In the genomic region with DNA sequence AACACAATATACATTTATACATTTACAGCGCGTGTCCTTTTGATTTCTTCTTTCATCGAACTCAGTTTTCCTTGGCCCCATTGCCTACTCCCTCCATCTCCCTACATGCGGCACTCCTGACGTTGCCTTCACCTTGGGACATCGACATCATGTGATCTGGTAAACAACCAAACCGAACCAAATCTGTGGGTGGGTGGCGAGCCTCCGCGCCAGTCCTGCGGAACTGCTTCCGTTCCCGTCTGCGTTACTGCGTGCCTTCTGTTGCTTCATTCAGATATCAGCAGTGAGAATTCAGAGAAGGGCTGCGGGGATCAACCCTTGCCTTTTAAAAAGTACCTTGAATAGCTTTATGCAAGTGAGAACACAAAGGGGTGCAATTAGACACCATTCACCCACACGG, we compare ENCODE assay signal across 9 mouse cellular contexts. TPM values are rescaled to one million over a fixed set of nuclear protein-coding genes. Genes with fewer than 3 reads are reported as not detected.
DNase-seq lines count a peak whose midpoint lies in the region; ATAC-seq and TF ChIP-seq lines count a peak whose summit lies in the region.
"Had no signal": no experiment of that assay in that cellular context is flagged by ENCODE, and none has a peak within 500 bp of the region (broad histone marks: within the 10 kb centered on the region; RNA-seq: fewer than 3 reads in every experiment).

No protein-coding gene starts in this region.

- peak overlapping the region; percentile 47 for H3K4me2 ChIP-seq in forebrain, postnatal 0 days (ENCODE audit: low read depth)
- H3K4me2 ChIP-seq in neural tube, embryonic 15.5 days = peak overlapping the region; percentile 59
- H3K4me2 ChIP-seq: limb, embryonic 15.5 days had no signal

- ATAC-seq in forebrain, postnatal 0 days = peak; percentile 54
- ATAC-seq in neural tube, embryonic 15.5 days (ENCODE audit: low FRiP score) = peak; percentile 56; the same call in 1 of the 2 replicates
- ATAC-seq in granulocyte monocyte progenitor cell, adult 5-6 weeks (replicated peaks; ENCODE audit: poor library complexity, severe bottlenecking) = no peak

- no peak for TF ChIP-seq CTCF in forebrain, postnatal 0 days (IDR thresholded peaks at IDR 0.05; ENCODE audit: low read depth)

- no peak overlapping the region for H3K9ac ChIP-seq in forebrain, postnatal 0 days
- H3K9ac ChIP-seq in neural tube, embryonic 15.5 days (replicated peaks) = peak overlapping the region; percentile 29; the same call in 1 of the 2 replicates
- H3K9ac ChIP-seq: limb, embryonic 15.5 days had no signal

- H3K27ac ChIP-seq in forebrain, postnatal 0 days (ENCODE audit: low read depth, low read length) = no peak overlapping the region
- H3K27ac ChIP-seq in neural tube, embryonic 15.5 days (replicated peaks) = no peak overlapping the region
- H3K27ac ChIP-seq: limb, embryonic 15.5 days had no signal

- no peaks in the 10 kb centered on the region for H3K27me3 ChIP-seq in forebrain, postnatal 0 days (ENCODE audit: insufficient read depth, low read length)
- no peaks in the 10 kb centered on the region for H3K27me3 ChIP-seq in neural tube, embryonic 15.5 days (replicated peaks)
- H3K27me3 ChIP-seq: limb, embryonic 15.5 days had no signal

- H3K4me1 ChIP-seq in forebrain, postnatal 0 days (ENCODE audit: insufficient read depth) = no peaks in the 10 kb centered on the region
- peaks cover 12% of the 10 kb centered on the region for H3K4me1 ChIP-seq in neural tube, embryonic 15.5 days

- H3K4me3 ChIP-seq in forebrain, postnatal 0 days (ENCODE audit: low read depth, low read length) = peak overlapping the region; percentile 26
- H3K4me3 ChIP-seq in neural tube, embryonic 15.5 days (replicated peaks) = peak overlapping the region; percentile 33
- H3K4me3 ChIP-seq: limb, embryonic 15.5 days had no signal

- H3K9me3 ChIP-seq in forebrain, postnatal 0 days (ENCODE audit: low read length) = no peaks in the 10 kb centered on the region
- H3K9me3 ChIP-seq in neural tube, embryonic 15.5 days (replicated peaks) = no peaks in the 10 kb centered on the region
- H3K9me3 ChIP-seq: limb, embryonic 15.5 days had no signal

- H3K36me3 ChIP-seq in forebrain, postnatal 0 days (ENCODE audit: insufficient read depth) = no peaks in the 10 kb centered on the region
- no peaks in the 10 kb centered on the region for H3K36me3 ChIP-seq in neural tube, embryonic 15.5 days
- H3K36me3 ChIP-seq: limb, embryonic 15.5 days had no signal

- peak; percentile 29 to 40 for DNase-seq in left cerebral cortex, adult 18-20 months (ENCODE audit: low spot score in 2 of 2)
- DNase-seq in left cerebral cortex, adult 11 months (ENCODE audit: low spot score) = no peak
- peak; percentile 34 for DNase-seq in forebrain, postnatal 0 days
- DNase-seq in layer of hippocampus, adult 8-10 months (ENCODE audit: low spot score in 2 of 2) = peak; percentile 46 to 56
- DNase-seq in ovary, postnatal 14 days (ENCODE audit: low spot score) = no peak

- WGBS in forebrain, postnatal 0 days = 30% methylated on average over 17 of the region's 17 CpGs
- 19% methylated on average over 17 of the region's 17 CpGs for WGBS in neural tube, embryonic 15.5 days

RNA-seq across cellular contexts. Expression of gene Ankrd1, which starts 7.9 kb away (rescaled TPM):
- total RNA-seq in left cerebral cortex, adult 18-20 months (2021) = not detected
- 0.08 and 0.29 TPM in 2 replicates for total RNA-seq in forebrain, postnatal 0 days (2014; rRNA removed)
- 0.08 TPM in 1 of 2 replicates, not detected in the other for polyA plus RNA-seq in forebrain, postnatal 0 days (2015; fragmentation: Nextera tagmentation; extraction: Ambion mirVana)
- total RNA-seq in layer of hippocampus, adult 8-10 months (2022) = not detected
- 0.22 and 0.54 TPM in 2 replicates for polyA plus RNA-seq in neural tube, embryonic 15.5 days (2015; fragmentation: Nextera tagmentation; extraction: Ambion mirVana)
- not detected in 2 replicates for total RNA-seq in granulocyte monocyte progenitor cell, adult 5-6 weeks (2014; fragmentation: Nextera tagmentation)
- total RNA-seq in granulocyte monocyte progenitor cell, adult 5-6 weeks (2017) = not detected in 2 replicates
- total RNA-seq: hematopoietic stem cell, adult 5-6 weeks had no signal

RNA-seq across cellular contexts. Expression of gene Rpp30, which starts 28.5 kb away (rescaled TPM):
- total RNA-seq in left cerebral cortex, adult 18-20 months (2021) = 10 to 100 TPM; 18.2 to 19.3 TPM
- 30.5 and 32.1 TPM in 2 replicates for total RNA-seq in forebrain, postnatal 0 days (2014; rRNA removed)
- 81.5 and 85.7 TPM in 2 replicates for polyA plus RNA-seq in forebrain, postnatal 0 days (2015; fragmentation: Nextera tagmentation; extraction: Ambion mirVana)
- total RNA-seq in layer of hippocampus, adult 8-10 months (2022) = 10 to 100 TPM; 18.8 to 22.4 (median 20.0) TPM
- polyA plus RNA-seq in neural tube, embryonic 15.5 days (2015; fragmentation: Nextera tagmentation; extraction: Ambion mirVana) = 66.3 and 67.8 TPM in 2 replicates
- total RNA-seq in granulocyte monocyte progenitor cell, adult 5-6 weeks (2014; fragmentation: Nextera tagmentation) = 35.1 and 57.5 TPM in 2 replicates
- 60.8 and 64.7 TPM in 2 replicates for total RNA-seq in granulocyte monocyte progenitor cell, adult 5-6 weeks (2017)

RNA-seq across cellular contexts. Expression of gene Htr7, which starts 54.7 kb away (rescaled TPM):
- 10 to 100 TPM; 11.6 to 14.0 TPM for total RNA-seq in left cerebral cortex, adult 18-20 months (2021)
- total RNA-seq in forebrain, postnatal 0 days (2014; rRNA removed) = 11.8 and 18.4 TPM in 2 replicates
- 7.4 and 11.9 TPM in 2 replicates for polyA plus RNA-seq in forebrain, postnatal 0 days (2015; fragmentation: Nextera tagmentation; extraction: Ambion mirVana)
- 10 to 100 TPM in 1 of 4 experiments, 1 to 10 TPM in 3; 9.1 to 10.0 (median 9.9) TPM for total RNA-seq in layer of hippocampus, adult 8-10 months (2022)
- 20.5 and 23.8 TPM in 2 replicates for polyA plus RNA-seq in neural tube, embryonic 15.5 days (2015; fragmentation: Nextera tagmentation; extraction: Ambion mirVana)
- not detected in 2 replicates for total RNA-seq in granulocyte monocyte progenitor cell, adult 5-6 weeks (2014; fragmentation: Nextera tagmentation)
- total RNA-seq in granulocyte monocyte progenitor cell, adult 5-6 weeks (2017) = not detected in 2 replicates
- total RNA-seq: hematopoietic stem cell, adult 5-6 weeks had no signal

Comparison
In these comparisons a context has a peak if more than half of its experiments do, and no peak if none do; other contexts are left out.
1. DNase-seq: peak in left cerebral cortex, adult 18-20 months (2 of 2), forebrain, postnatal 0 days (single experiment) and layer of hippocampus, adult 8-10 months (2 of 2); none in left cerebral cortex, adult 11 months (single experiment) and ovary, postnatal 14 days (single experiment).
2. RNA of gene Htr7, which starts 54.7 kb away (total RNA-seq): 11.8 to 18.4 TPM in forebrain, postnatal 0 days, 11.6 to 14.0 TPM in left cerebral cortex, adult 18-20 months and 9.1 to 10.0 TPM in layer of hippocampus, adult 8-10 months; not detected in granulocyte monocyte progenitor cell, adult 5-6 weeks; every median in the first group is over 10 times any median in the second.